Mouse (Mus musculus): ENCODE measurements at regions not wholly inside any gene's neighbourhood (a gene's known extent, or its start where the extent isn't known, plus 50 kb on each side); places are given as distances from the start of the nearest gene placed in this dataset.

DNA sequence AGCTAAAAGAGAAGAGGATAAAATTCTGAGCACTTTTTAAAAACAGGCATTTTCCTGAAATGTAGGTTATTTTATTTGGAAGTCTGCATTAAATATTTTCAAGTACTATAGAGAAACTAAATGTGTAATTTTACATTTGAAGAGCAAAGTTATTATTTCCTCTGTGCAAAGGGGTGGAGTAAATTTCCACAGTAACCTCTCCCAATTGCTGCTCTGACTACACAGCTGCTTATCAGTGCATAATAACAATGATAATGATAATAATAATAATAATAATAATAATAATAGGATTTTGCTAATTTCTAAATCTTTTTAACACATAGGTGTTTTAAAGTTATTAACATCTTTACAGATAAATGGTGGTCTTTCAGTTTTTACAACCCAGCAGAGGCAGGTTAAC, 258.5 kb downstream of the Gm10295 start:
- no peak for TF ChIP-seq EP300 (IDR thresholded peaks at IDR 0.05)
- TF ChIP-seq CTCF (IDR thresholded peaks at IDR 0.05): no peak
